Mouse (Mus musculus): ENCODE results near the gene Cirbp. TPM values are rescaled to one million over a fixed set of nuclear protein-coding genes. Genes with fewer than 3 reads are reported as not detected.

Cirbp gene
- polyA plus RNA-seq, 1 experiment: 30.9 TPM

DNA sequence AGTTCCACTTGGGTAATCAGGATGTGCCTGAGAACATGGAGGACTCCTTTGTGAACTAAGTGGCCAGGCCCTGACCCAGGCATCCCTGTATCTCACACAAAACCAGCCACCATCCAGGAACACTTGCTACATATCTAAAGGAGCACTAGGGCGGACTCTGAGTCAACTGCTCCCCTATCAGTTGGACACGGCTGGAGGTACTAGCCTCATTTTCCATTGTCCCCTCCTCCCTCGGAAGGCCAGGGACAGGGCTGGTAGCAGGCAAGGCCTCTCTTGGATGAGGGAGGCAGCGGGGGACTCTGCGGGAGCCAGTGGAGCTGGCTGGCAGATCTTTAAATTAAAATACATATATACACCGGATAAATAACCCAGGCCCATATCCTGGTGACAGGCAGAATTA lies 28.2 kb downstream of the Cirbp start:
- peaks cover 12% of the 10 kb centered on the region for H3K27me3 ChIP-seq (ENCODE audit: control insufficient read depth, insufficient read depth, insufficient read length)
- TF ChIP-seq USF1 (IDR thresholded peaks at IDR 0.05; ENCODE audit: low read depth) (no peak), CEBPB (IDR thresholded peaks at IDR 0.05; ENCODE audit: low read depth) (no peak), FOSL1 (IDR thresholded peaks at IDR 0.05; ENCODE audit: insufficient read depth, low read length, poor library complexity, severe bottlenecking) (no peak), MAX (IDR thresholded peaks at IDR 0.05) (no peak)

DNA sequence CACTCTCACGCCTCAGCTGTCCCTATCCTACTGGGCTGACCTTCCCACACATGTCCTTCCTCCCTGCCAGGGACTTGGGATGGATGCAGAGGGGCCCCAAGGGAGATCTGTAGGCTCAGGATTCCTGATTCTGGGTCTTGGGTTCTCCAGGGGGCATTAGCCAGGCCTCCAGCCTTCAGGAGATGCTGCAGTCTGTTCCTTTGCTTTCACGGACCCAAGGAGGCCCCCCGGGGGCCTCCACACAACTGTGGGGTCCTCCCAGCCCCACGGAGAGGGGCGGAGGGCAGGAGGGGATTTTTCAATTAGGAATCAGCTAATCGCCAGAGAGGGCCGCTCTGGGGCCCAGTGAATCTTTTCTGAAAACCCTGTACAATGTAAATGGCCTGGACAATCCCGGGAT lies 28.7 kb downstream of the Cirbp start:
- H3K27me3 ChIP-seq (ENCODE audit: control insufficient read depth, insufficient read depth, insufficient read length): peaks cover 12% of the 10 kb centered on the region
- H3K79me3 ChIP-seq (ENCODE audit: low read depth): no peaks in the 10 kb centered on the region
- no peak overlapping the region for H3ac ChIP-seq (ENCODE audit: control insufficient read depth, insufficient read length, low read depth)
- no peak for TF ChIP-seq MYOG (IDR thresholded peaks at IDR 0.05; ENCODE audit: control insufficient read depth, extremely low read depth, insufficient read length)
- no peak for TF ChIP-seq MAX (IDR thresholded peaks at IDR 0.05)
- no peak for TF ChIP-seq CTCF (IDR thresholded peaks at IDR 0.05; ENCODE audit: control insufficient read depth, insufficient read depth, insufficient read length)
- no peak for TF ChIP-seq FOSL1 (IDR thresholded peaks at IDR 0.05; ENCODE audit: insufficient read depth, low read length, poor library complexity, severe bottlenecking)
- TF ChIP-seq USF1 (IDR thresholded peaks at IDR 0.05; ENCODE audit: low read depth): no peak
- no peak for TF ChIP-seq MYOD1 (IDR thresholded peaks at IDR 0.05; ENCODE audit: control insufficient read depth, insufficient read length, low read depth)
- TF ChIP-seq CEBPB (IDR thresholded peaks at IDR 0.05; ENCODE audit: low read depth): no peak
- H3K4me3 ChIP-seq (ENCODE audit: insufficient read depth, poor library complexity, severe bottlenecking): no peak overlapping the region
- no peaks in the 10 kb centered on the region for H3K79me2 ChIP-seq (ENCODE audit: control insufficient read depth, insufficient read depth)
- H3K36me3 ChIP-seq (ENCODE audit: control insufficient read depth, insufficient read depth): no peaks in the 10 kb centered on the region

More for the DNA sequence above, 28.2 kb downstream of the Cirbp start:
- no peaks in the 10 kb centered on the region for H3K79me2 ChIP-seq (ENCODE audit: control insufficient read depth, insufficient read depth)
- H3K4me3 ChIP-seq (ENCODE audit: insufficient read depth, poor library complexity, severe bottlenecking): no peak overlapping the region
- H3ac ChIP-seq (ENCODE audit: control insufficient read depth, insufficient read length, low read depth): no peak overlapping the region
- no peaks in the 10 kb centered on the region for H3K79me3 ChIP-seq (ENCODE audit: low read depth)
- no peaks in the 10 kb centered on the region for H3K36me3 ChIP-seq (ENCODE audit: control insufficient read depth, insufficient read depth)

- no peak overlapping the region for H3K4me3 ChIP-seq (ENCODE audit: insufficient read depth, poor library complexity, severe bottlenecking)
- H3K79me3 ChIP-seq (ENCODE audit: low read depth): no peaks in the 10 kb centered on the region
- TF ChIP-seq CTCF (IDR thresholded peaks at IDR 0.05; ENCODE audit: control insufficient read depth, insufficient read depth, insufficient read length) (no peak), MYOG (IDR thresholded peaks at IDR 0.05; ENCODE audit: control insufficient read depth, extremely low read depth, insufficient read length) (no peak), MAX (IDR thresholded peaks at IDR 0.05) (no peak), MYOD1 (IDR thresholded peaks at IDR 0.05; ENCODE audit: control insufficient read depth, insufficient read length, low read depth) (no peak), USF1 (IDR thresholded peaks at IDR 0.05; ENCODE audit: low read depth) (no peak), CEBPB (IDR thresholded peaks at IDR 0.05; ENCODE audit: low read depth) (no peak), FOSL1 (IDR thresholded peaks at IDR 0.05; ENCODE audit: insufficient read depth, low read length, poor library complexity, severe bottlenecking) (no peak)
These were observed 30.4 kb downstream of the Cirbp start for GRCm38 (mm10) chr10:80196167-80196566.

DNA sequence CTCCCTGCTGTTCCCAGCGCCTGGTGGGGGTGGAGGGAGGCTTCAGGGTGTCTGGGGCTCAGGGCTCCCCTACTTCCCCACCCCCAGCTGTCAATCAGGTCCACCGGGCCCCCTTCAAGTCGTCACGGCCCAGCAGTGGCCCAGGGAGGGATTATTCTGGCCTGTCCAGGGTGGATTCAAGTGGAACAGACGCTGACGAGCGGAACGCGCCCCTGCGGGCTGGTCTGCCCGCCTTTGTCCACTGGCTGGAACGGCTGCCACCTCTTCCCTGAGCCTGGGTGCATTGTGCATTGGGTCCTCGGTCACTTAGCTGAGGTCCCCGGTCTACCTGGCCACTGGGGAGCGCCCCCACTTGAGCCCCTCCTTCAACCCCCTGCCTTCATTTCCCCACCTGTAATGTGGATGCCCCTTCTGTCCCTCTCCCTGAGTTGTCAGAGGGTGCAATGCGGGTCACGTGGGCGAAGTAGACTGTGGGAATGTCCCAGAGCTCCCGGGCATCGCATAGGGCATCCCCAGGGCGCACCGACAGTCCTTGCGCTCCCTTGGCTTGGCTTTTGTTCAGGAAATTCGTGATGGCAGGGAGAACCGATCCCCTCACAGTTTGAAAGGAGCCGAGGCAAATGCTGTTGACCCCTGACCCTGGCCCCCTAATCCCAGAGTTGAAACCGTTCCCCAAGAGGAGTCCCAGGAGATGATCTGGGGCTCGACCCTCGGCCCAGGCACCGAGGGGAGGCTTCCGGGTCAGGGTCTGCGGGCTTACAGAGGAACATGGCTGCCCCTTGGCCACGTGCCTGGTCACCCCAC lies 31.2 kb downstream of the Cirbp start:
- TF ChIP-seq CTCF (IDR thresholded peaks at IDR 0.05; ENCODE audit: control insufficient read depth, insufficient read depth, insufficient read length) (no peak), MYOD1 (IDR thresholded peaks at IDR 0.05; ENCODE audit: control insufficient read depth, insufficient read length, low read depth) (no peak), MYOG (IDR thresholded peaks at IDR 0.05; ENCODE audit: control insufficient read depth, extremely low read depth, insufficient read length) (no peak), CEBPB (IDR thresholded peaks at IDR 0.05; ENCODE audit: low read depth) (no peak), MAX (IDR thresholded peaks at IDR 0.05) (no peak), FOSL1 (IDR thresholded peaks at IDR 0.05; ENCODE audit: insufficient read depth, low read length, poor library complexity, severe bottlenecking) (no peak)
- Histone ChIP-seq H3K27me3 (ENCODE audit: control insufficient read depth, insufficient read depth, insufficient read length) (no peaks in the 10 kb centered on the region), H3K79me3 (ENCODE audit: low read depth) (no peaks in the 10 kb centered on the region), H3K79me2 (ENCODE audit: control insufficient read depth, insufficient read depth) (no peaks in the 10 kb centered on the region), H3ac (ENCODE audit: control insufficient read depth, insufficient read length, low read depth) (no peak overlapping the region), H3K4me3 (ENCODE audit: insufficient read depth, poor library complexity, severe bottlenecking) (no peak overlapping the region), H3K36me3 (ENCODE audit: control insufficient read depth, insufficient read depth) (no peaks in the 10 kb centered on the region)

More at GRCm38 (mm10) chr10:80196167-80196566, 30.4 kb downstream of the Cirbp start:
- H3K36me3 ChIP-seq (ENCODE audit: control insufficient read depth, insufficient read depth): no peaks in the 10 kb centered on the region
- no peak overlapping the region for H3ac ChIP-seq (ENCODE audit: control insufficient read depth, insufficient read length, low read depth)
- peaks cover under 1% of the 10 kb centered on the region for H3K27me3 ChIP-seq (ENCODE audit: control insufficient read depth, insufficient read depth, insufficient read length)
- H3K79me2 ChIP-seq (ENCODE audit: control insufficient read depth, insufficient read depth): no peaks in the 10 kb centered on the region

- Histone ChIP-seq H3K4me3 (ENCODE audit: insufficient read depth, poor library complexity, severe bottlenecking) (no peak overlapping the region), H3ac (ENCODE audit: control insufficient read depth, insufficient read length, low read depth) (no peak overlapping the region), H3K36me3 (ENCODE audit: control insufficient read depth, insufficient read depth) (no peaks in the 10 kb centered on the region), H3K27me3 (ENCODE audit: control insufficient read depth, insufficient read depth, insufficient read length) (no peaks in the 10 kb centered on the region), H3K79me2 (ENCODE audit: control insufficient read depth, insufficient read depth) (no peaks in the 10 kb centered on the region), H3K79me3 (ENCODE audit: low read depth) (no peaks in the 10 kb centered on the region)
- no peak for TF ChIP-seq USF1 (IDR thresholded peaks at IDR 0.05; ENCODE audit: low read depth)
- no peak for TF ChIP-seq MAX (IDR thresholded peaks at IDR 0.05)
- peak; percentile 82 for TF ChIP-seq CTCF (IDR thresholded peaks at IDR 0.05; ENCODE audit: control insufficient read depth, insufficient read depth, insufficient read length)
- no peak for TF ChIP-seq CEBPB (IDR thresholded peaks at IDR 0.05; ENCODE audit: low read depth)
- TF ChIP-seq MYOD1 (IDR thresholded peaks at IDR 0.05; ENCODE audit: control insufficient read depth, insufficient read length, low read depth): no peak
- no peak for TF ChIP-seq FOSL1 (IDR thresholded peaks at IDR 0.05; ENCODE audit: insufficient read depth, low read length, poor library complexity, severe bottlenecking)
- TF ChIP-seq MYOG (IDR thresholded peaks at IDR 0.05; ENCODE audit: control insufficient read depth, extremely low read depth, insufficient read length): no peak
These were observed 33.7 kb downstream of the Cirbp start for GRCm38 (mm10) chr10:80199440-80200008.
